Mouse (Mus musculus): ENCODE measurements at regions not wholly inside any gene's neighbourhood (a gene's known extent, or its start where the extent isn't known, plus 50 kb on each side); places are given as distances from the start of the nearest gene placed in this dataset.

- Histone ChIP-seq H3K4me1 (no peaks in the 10 kb centered on the region), H3K4me2 (no peak overlapping the region), H3K36me3 (no peaks in the 10 kb centered on the region), H3K4me3 (no peak overlapping the region), H3K27me3 (no peaks in the 10 kb centered on the region), H3K27ac (no peak overlapping the region), H3K9me3 (no peaks in the 10 kb centered on the region), H3K9ac (no peak overlapping the region)
- ATAC-seq (ENCODE audit: insufficient number of reproducible peaks, low FRiP score, low TSS enrichment, low read depth) = no peak
- 65% methylated on average over 2 of the region's 2 CpGs for WGBS
These were observed 147.7 kb upstream of the Rag2 start for GRCm38 (mm10) chr2:101476862-101477261.

DNA sequence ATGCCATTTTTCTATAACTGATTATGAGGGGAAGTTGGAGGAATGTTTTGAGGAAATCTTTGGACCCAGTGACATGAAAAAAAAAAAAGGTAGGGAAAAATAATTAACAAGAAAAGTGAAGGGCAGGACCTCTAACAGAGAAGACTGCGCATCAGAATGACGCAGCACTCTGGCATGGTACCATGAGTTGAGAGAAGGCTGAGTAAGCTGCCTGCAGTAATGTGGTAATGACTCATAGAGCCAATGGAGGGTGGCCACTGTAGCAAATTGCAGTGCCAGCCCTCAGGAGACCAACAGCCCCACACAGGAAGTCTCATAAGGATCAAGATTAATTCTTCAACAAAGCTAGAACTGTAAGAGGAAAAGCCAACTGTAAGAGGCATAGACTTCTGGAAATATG lies 134.3 kb upstream of the Rag2 start:
- Histone ChIP-seq H3K27me3 (no peaks in the 10 kb centered on the region), H3K27ac (no peak overlapping the region), H3K36me3 (no peaks in the 10 kb centered on the region), H3K4me1 (no peaks in the 10 kb centered on the region), H3K9ac (no peak overlapping the region), H3K9me3 (no peaks in the 10 kb centered on the region), H3K4me2 (no peak overlapping the region), H3K4me3 (no peak overlapping the region)
- no peak for ATAC-seq (ENCODE audit: insufficient number of reproducible peaks, low FRiP score, low TSS enrichment, low read depth)
- 95% methylated on average over 2 of the region's 2 CpGs for WGBS

GRCm38 (mm10) chr2:101491762-101492161 lies 132.8 kb upstream of the Rag2 start:
- no peak overlapping the region for H3K27ac ChIP-seq
- H3K9ac ChIP-seq = no peak overlapping the region
- no peaks in the 10 kb centered on the region for H3K4me1 ChIP-seq
- no peak for ATAC-seq (ENCODE audit: insufficient number of reproducible peaks, low FRiP score, low TSS enrichment, low read depth)
- no peaks in the 10 kb centered on the region for H3K27me3 ChIP-seq
- no peaks in the 10 kb centered on the region for H3K9me3 ChIP-seq
- 80% methylated on average over 3 of the region's 3 CpGs for WGBS
- H3K4me3 ChIP-seq = no peak overlapping the region
- no peaks in the 10 kb centered on the region for H3K36me3 ChIP-seq
- no peak overlapping the region for H3K4me2 ChIP-seq

GRCm38 (mm10) chr2:101508116-101508515 lies 116.4 kb upstream of the Rag2 start:
- ATAC-seq (ENCODE audit: insufficient number of reproducible peaks, low FRiP score, low TSS enrichment, low read depth) = no peak
- no peaks in the 10 kb centered on the region for H3K36me3 ChIP-seq
- no peak overlapping the region for H3K27ac ChIP-seq
- H3K9me3 ChIP-seq = no peaks in the 10 kb centered on the region
- H3K9ac ChIP-seq = no peak overlapping the region
- no peak overlapping the region for H3K4me3 ChIP-seq
- H3K27me3 ChIP-seq = no peaks in the 10 kb centered on the region
- H3K4me2 ChIP-seq = no peak overlapping the region
- H3K4me1 ChIP-seq = no peaks in the 10 kb centered on the region
